Mouse (Mus musculus) E14TG2a.4 (cell line): ENCODE results near the gene Epha4.

ENCODE experiments used
- CTCF ChIP-seq: conservative IDR thresholded peaks from 2 replicates; pipeline ENCODE4 v1.5.1; 2014; ENCODE audit warnings: low read length
- NANOG ChIP-seq: IDR thresholded peaks from 2 replicates; pipeline ENCODE4 v1.6.1; 2014; ENCODE audit warnings: borderline replicate concordance, low read length, mixed read lengths

DNA sequence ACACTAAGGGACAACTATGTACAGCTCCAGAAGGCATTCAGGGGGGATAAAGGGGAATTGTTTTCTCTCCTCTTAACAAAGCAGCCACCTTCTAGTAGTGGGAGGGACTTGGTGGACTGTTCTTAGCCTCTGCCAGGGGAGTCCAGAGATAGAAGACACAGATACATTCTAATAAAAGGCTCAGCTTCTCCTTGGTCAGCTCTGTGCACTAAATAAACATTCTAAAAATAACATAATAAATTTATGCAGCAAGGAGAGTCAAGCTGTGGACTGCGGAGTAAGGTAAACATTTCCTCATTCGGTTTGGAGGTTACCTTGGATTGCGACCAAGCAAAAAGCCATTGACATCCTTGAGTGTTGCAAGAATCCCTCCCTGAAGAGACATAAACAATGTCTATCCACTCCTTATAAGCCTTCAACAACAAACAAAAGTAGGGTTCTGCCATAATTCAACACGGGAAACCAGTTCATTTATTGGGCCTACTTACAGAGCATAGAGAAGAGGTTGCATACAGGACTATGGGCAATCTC lies 196.2 kb downstream of the Epha4 start:
- TF ChIP-seq CTCF (no peak), NANOG (no peak)
